Mouse (Mus musculus): ENCODE results near the gene Tradd.

Gene Tradd

GRCm38 (mm10) chr8:105264024-105264982, at the start of gene Tradd, which contains the start of gene Fbxl8:
Tradd (minus strand) TSS chr8:105264609.
Fbxl8 (plus strand) TSS chr8:105264648.
- peak; percentile 83 for DNase-seq (ENCODE audit: low read depth, low spot score)

DNA sequence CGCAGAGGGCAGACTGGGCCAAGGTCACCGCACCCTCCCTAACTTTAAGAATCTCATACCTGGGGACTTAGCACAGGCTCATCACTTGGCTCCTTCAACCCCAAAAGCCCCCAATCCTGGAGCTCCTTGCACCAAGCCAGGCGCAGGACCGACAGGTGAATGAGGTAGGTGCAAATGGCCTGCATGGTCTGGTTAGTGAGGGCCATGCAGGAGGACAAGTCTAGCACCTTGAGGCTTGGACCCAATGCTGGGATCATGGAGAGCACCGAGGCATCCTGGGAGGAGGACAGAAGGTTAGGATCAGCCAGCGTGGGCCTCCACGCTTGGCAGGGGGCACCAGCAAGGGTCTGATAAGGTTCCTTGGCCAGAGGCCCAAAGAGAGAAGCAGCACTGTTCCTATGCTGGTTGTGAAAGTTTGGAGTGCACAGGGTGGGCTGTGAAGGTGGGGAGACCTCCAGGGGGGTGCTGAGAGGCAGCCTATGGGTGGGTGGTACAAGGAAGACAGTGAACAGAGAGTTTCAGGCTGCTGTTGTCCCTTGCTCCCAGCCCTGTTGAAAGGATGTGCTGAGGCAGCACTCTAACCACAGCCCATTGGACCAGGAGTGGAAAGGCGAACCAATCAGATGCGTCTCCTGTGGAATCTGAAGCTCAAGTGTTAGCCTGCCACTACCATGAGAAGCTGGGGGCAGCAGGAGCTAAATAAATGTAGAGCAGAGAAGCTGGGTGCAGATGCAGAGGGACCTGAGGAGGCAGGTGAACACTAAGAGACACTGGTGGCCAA, 49.4 kb upstream of the Tradd start:
- no peak for DNase-seq (ENCODE audit: low read depth, low spot score)

- no peak for DNase-seq (ENCODE audit: low read depth, low spot score)
These were observed 48.6 kb upstream of the Tradd start for GRCm38 (mm10) chr8:105312891-105313481.

GRCm38 (mm10) chr8:105311718-105312117, 47.3 kb upstream of the Tradd start:
- DNase-seq (ENCODE audit: low read depth, low spot score) = no peak

DNA sequence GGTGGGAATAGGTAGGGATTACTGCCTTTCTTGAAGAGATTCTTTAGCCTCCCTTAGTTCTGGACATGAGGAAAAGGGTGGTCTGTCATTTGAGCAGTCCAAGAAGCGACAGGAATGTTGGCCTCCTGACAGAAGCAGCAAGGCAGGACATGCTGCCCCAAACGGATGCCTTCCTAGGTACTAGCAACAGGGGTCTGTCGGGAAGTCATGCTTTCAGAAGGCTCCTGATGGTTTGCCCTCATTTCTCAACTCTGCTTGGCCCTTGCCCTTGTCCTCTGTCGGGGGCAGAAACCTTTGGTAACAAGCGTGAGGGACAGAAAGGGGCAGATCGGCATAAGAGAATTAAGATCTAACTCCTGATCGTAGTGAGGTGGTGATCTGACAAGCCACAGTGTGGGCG, 45.7 kb upstream of the Tradd start:
- no peak for DNase-seq (ENCODE audit: low read depth, low spot score)

DNA sequence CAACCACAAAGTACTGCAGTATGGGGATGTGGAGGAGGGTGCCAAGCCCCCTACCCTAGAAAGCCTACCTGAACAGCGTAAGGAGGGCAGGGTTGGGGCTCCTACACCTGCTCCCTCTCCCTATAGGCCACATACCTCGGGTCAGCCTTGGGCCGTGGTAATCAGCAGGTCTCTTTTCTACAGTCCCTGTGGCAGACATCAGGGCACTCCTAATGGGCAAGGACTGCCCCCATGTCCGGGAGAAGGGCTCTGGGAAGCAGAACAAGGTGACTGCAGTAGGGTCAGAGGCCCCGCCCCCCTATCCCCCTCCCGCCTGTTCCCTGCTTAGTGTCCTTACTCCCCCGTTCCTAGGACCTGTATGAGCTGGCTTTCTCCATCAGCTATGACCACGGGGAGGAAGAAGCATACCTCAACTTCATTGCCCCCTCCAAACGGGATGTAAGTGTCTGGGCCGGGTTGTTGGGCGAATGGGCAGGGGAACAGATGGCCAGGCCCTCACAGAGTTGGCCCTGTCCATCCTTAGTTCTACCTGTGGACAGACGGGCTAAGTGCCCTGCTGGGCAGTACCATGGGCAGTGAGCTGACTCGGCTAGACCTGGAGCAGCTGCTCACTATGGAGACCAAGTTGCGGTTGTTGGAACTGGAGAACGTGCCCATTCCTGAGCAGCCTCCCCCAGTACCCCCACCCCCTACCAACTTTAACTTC, 44.9 kb upstream of the Tradd start:
- DNase-seq (ENCODE audit: low read depth, low spot score) = no peak

DNA sequence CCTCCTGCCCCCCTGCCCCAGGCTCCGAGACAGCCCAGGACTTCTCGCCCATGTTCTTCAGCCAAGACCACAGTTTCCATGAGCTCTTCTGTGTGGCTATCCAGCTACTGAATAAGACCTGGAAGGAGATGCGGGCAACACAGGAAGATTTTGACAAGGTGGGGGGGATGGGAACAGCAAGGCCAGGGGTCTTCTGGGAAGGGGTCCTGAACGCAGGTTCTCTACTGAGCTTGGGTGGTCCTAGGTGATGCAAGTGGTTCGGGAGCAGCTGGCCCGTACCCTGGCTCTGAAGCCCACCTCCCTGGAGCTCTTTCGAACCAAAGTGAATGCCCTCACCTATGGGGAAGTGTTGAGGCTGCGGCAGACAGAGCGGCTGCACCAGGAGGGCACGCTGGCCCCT, 44.0 kb upstream of the Tradd start:
- no peak for DNase-seq (ENCODE audit: low read depth, low spot score)

GRCm38 (mm10) chr8:105307670-105308069, 43.3 kb upstream of the Tradd start:
- DNase-seq (ENCODE audit: low read depth, low spot score) = no peak

- no peak for DNase-seq (ENCODE audit: low read depth, low spot score)
These were observed 41.8 kb upstream of the Tradd start for GRCm38 (mm10) chr8:105306146-105306691.

GRCm38 (mm10) chr8:105305211-105306145, 41.1 kb upstream of the Tradd start, which contains the start of gene Elmo3:
Elmo3 (plus strand) TSS chr8:105305601.
- peak; percentile 15 for DNase-seq (ENCODE audit: low read depth, low spot score)

GRCm38 (mm10) chr8:105304325-105305210, 40.2 kb upstream of the Tradd start:
- DNase-seq (ENCODE audit: low read depth, low spot score) = peak; percentile 49

- DNase-seq (ENCODE audit: low read depth, low spot score) = peak; percentile 70
These were observed 39.5 kb upstream of the Tradd start for GRCm38 (mm10) chr8:105303874-105304273.

DNA sequence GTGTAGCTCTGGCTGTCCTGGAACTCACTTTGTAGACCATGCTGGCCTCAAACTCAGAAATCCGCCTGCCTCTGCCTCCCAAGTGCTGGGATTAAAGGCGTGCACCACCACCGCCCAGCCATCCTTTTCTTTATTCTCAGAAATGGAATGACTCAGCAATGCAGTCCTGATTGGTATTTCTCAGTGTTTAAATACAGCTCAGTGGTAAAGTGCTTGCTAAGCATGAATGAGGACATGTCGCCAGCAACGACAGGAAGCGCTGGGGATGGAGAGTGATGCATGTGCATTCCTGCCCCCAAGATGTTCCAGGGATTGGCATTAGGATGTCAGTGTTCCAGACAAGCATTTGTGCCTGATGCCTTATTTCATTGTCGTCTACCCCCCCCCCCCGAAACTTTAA, 39.0 kb upstream of the Tradd start:
- DNase-seq (ENCODE audit: low read depth, low spot score) = peak; percentile 62

DNA sequence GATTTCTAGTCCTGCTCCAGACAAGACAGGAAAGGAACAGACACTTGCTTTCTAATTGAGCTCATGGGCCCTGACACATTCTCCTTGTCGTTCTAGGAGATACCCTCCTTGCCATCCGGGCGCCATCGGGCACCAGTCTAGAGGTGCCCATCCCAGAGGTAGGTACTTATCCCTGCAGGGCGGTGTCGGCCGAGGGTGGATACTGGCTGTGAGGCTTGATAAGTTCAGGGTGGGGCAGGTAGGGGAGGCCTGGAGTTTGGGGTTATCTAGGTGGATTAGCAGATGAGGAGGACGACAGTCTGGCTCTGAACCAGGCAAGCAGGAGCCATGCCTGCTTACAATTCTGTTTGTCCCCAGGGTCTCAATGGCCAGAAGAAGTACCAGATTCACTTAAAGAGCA, 35.6 kb upstream of the Tradd start:
- DNase-seq (ENCODE audit: low read depth, low spot score) = no peak

GRCm38 (mm10) chr8:105298351-105299252, 34.2 kb upstream of the Tradd start:
- DNase-seq (ENCODE audit: low read depth, low spot score) = peak; percentile 73

GRCm38 (mm10) chr8:105297511-105298192, 33.2 kb upstream of the Tradd start, which contains the start of gene E2f4:
E2f4 (plus strand) TSS chr8:105297663.
- peak; percentile 97 for DNase-seq (ENCODE audit: low read depth, low spot score)

GRCm38 (mm10) chr8:105295895-105296573, 31.6 kb upstream of the Tradd start, which contains the start of gene Exoc3l:
Exoc3l (minus strand) TSS chr8:105296101.
- DNase-seq (ENCODE audit: low read depth, low spot score) = no peak

All from 3T3-L1 (cell line).